Comparison of ENCODE assay signal across 10 mouse cellular contexts in the genomic region with DNA sequence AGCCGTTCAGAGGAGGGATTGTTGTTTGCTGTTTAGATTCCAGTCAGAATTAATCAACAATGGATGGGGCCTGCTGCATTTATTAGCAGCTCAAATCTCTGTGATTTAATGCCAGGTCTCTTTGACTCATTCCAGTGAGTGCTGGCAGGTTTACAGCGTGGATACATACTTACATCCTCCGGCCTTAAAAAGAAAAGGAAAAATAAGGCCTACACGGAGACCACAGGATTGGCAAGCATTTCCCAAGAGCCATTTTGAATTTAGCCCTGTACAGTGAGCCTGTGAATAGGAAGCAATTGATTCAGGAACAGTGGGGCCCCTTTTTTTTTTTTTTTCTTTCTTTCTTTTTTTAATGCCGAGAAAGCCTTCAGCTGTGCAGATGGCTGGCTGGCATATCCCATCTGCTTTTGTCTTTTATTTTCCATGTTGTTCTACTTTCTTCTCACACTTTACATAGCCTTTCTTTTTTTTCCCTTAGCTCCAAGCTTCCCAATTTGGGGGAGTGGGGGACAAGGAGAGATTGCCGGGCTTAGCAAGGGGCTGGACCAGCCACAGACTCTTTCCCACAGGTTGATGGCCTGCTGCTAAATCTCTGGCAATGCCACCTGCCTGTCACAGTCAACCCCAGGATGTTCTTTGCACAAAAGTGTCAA.
DNase-seq lines count a peak whose midpoint lies in the region; ATAC-seq and TF ChIP-seq lines count a peak whose summit lies in the region.
"Had no signal": no experiment of that assay in that cellular context is flagged by ENCODE, and none has a peak within 500 bp of the region (broad histone marks: within the 10 kb centered on the region; RNA-seq: fewer than 3 reads in every experiment).

No protein-coding gene starts in this region.

- H3K27me3 ChIP-seq in cerebellum, adult 2 months (ENCODE audit: control insufficient read depth, insufficient read depth, low read length) = no peaks in the 10 kb centered on the region
- H3K27me3 ChIP-seq in limb, embryonic 15.5 days = no peaks in the 10 kb centered on the region

- H3K9me3 ChIP-seq in limb, embryonic 15.5 days = no peaks in the 10 kb centered on the region

- WGBS in cerebellum, adult 2 months = 13% methylated on average over 6 of the region's 6 CpGs
- WGBS in limb, embryonic 15.5 days = 20% methylated on average over 6 of the region's 6 CpGs

- no peak overlapping the region for H3K4me3 ChIP-seq in cerebellum, adult 2 months (replicated peaks; ENCODE audit: insufficient read depth, low read depth, low read length)
- H3K4me3 ChIP-seq in limb, embryonic 15.5 days = no peak overlapping the region

- no peak for TF ChIP-seq POLR2A in cerebellum, adult 2 months (IDR thresholded peaks at IDR 0.05; ENCODE audit: borderline replicate concordance, insufficient read depth, low read length)

- no peak for TF ChIP-seq CTCF in cerebellum, adult 2 months (IDR thresholded peaks at IDR 0.05; ENCODE audit: borderline replicate concordance, insufficient read depth, low read depth, low read length)

- H3K4me2 ChIP-seq in limb, embryonic 15.5 days = no peak overlapping the region

- no peaks in the 10 kb centered on the region for H3K36me3 ChIP-seq in limb, embryonic 15.5 days

- peaks cover 7% of the 10 kb centered on the region for H3K4me1 ChIP-seq in cerebellum, adult 2 months (ENCODE audit: control insufficient read depth, insufficient read depth, low read length)
- peaks cover 7% of the 10 kb centered on the region; the same call in 1 of the 2 replicates for H3K4me1 ChIP-seq in limb, embryonic 15.5 days

- ATAC-seq in limb, embryonic 15.5 days (ENCODE audit: insufficient number of reproducible peaks, low FRiP score, low TSS enrichment, low read depth) = 0 out of 2 replicates have a peak, but pooled peaks have one; percentile 40
- ATAC-seq in megakaryocyte, adult 5-6 weeks (ENCODE audit: poor library complexity, severe bottlenecking) = no peak

- H3K27ac ChIP-seq in cerebellum, adult 2 months (ENCODE audit: insufficient read depth, low read length) = no peak overlapping the region
- H3K27ac ChIP-seq in limb, embryonic 15.5 days = no peak overlapping the region

- peak; percentile 14 to 66 for DNase-seq in frontal cortex, adult 2 months (ENCODE audit: extremely low spot score in 1 of 2, low spot score in 1 of 2)
- no peak for DNase-seq in frontal cortex, postnatal 25 days (ENCODE audit: low spot score in 2 of 2)
- peak; percentile 28 to 43 for DNase-seq in cerebellum, adult 2 months
- DNase-seq in frontal cortex, postnatal 36 days (ENCODE audit: low spot score in 2 of 2) = peak; percentile 38 to 55
- DNase-seq in spleen, adult 12 weeks (ENCODE audit: low spot score) = no peak
- no peak for DNase-seq in urinary bladder, adult 2 months (ENCODE audit: low spot score)
- DNase-seq: B cell, adult 2 months; thymus, adult 18-20 months had no signal

- H3K9ac ChIP-seq in limb, embryonic 15.5 days = no peak overlapping the region

Comparison
In these comparisons a context has a peak if more than half of its experiments do, and no peak if none do; other contexts are left out.
1. DNase-seq: peak in frontal cortex, adult 2 months (2 of 2), cerebellum, adult 2 months (2 of 2) and frontal cortex, postnatal 36 days (2 of 2); none in frontal cortex, postnatal 25 days (0 of 2), spleen, adult 12 weeks (single experiment) and urinary bladder, adult 2 months (single experiment).